Mouse (Mus musculus) limb, embryonic 10.5 days (tissue): ENCODE data around the gene Nrg4. TPM values are rescaled to one million over a fixed set of nuclear protein-coding genes. Genes with fewer than 3 reads are reported as not detected.
A peak's percentile ranks its signal among the peaks of the same experiment; 100 is the strongest.

Experiments used
- DNase-seq: peaks from one replicate; pipeline ENCODE4 v3.0.0-alpha.2; 2017; ENCODE audit warnings: low spot score
- H3K27ac ChIP-seq: fragments of 300-500 bp; sonication (generic); 2 replicates; pipeline ENCODE4 v1.5.1; 2016; ENCODE audit warnings: mild to moderate bottlenecking
- H3K27me3 ChIP-seq: fragments of 300-500 bp; sonication (generic); 2 replicates; pipeline ENCODE4 v1.6.1; 2016; ENCODE audit warnings: low read depth, mild to moderate bottlenecking; ENCODE audit not compliant: poor library complexity, severe bottlenecking
- H3K36me3 ChIP-seq: fragments of 300-500 bp; sonication (generic); 2 replicates; pipeline ENCODE4 v1.6.1; 2016; ENCODE audit warnings: mild to moderate bottlenecking, moderate library complexity
- H3K4me1 ChIP-seq: fragments of 300-500 bp; sonication (generic); 2 replicates; pipeline ENCODE4 v1.6.1; 2016
- H3K4me3 ChIP-seq: fragments of 300-500 bp; sonication (generic); 2 replicates; pipeline ENCODE4 v1.5.1; 2016; ENCODE audit warnings: mild to moderate bottlenecking, moderate library complexity
- H3K9me3 ChIP-seq: fragments of 300-500 bp; sonication (generic); replicated peaks from 2 replicates; pipeline ENCODE4 v1.6.1; 2016; ENCODE audit warnings: mild to moderate bottlenecking
- WGBS: fragments of 180-500 bp; shearing (Covaris S2); methylation state at CpG from one replicate; pipeline ENCODE4 v1.1.7; 2016; 5-methylcytosine and 5-hydroxymethylcytosine counted together
- polyA plus RNA-seq: library from polyadenylated mRNA; unstranded; fragments of >200 nt; fragmentation: Nextera tagmentation; extraction: Ambion mirVana; gene quantifications from 2 replicates; pipeline ENCODE4 v1.2.1, GENCODE M21; 2016

Gene Nrg4
- 1.1 and 1.4 TPM in 2 replicates for polyA plus RNA-seq

- DNase-seq: peak; percentile 87
- Histone ChIP-seq H3K36me3 (no peaks in the 10 kb centered on the region), H3K9me3 (no peaks in the 10 kb centered on the region), H3K4me1 (peaks cover 14% of the 10 kb centered on the region), H3K27ac (peak within 1 kb of the TSS; percentile 88), H3K27me3 (peaks cover 78% of the 10 kb centered on the region), H3K4me3 (peak within 1 kb of the TSS; percentile 85)
- under 1% methylated on average over 65 of the region's 82 CpGs for WGBS
Measured at GRCm38 (mm10) chr9:55326515-55327233, at the start of gene Nrg4, which contains the start of gene Tmem266. Nrg4 (minus strand) TSS chr9:55326844. Tmem266 (plus strand) TSS chr9:55326913.

GRCm38 (mm10) chr9:55371908-55372307 lies 45.3 kb upstream of the Nrg4 start:
- Histone ChIP-seq H3K36me3 (no peaks in the 10 kb centered on the region), H3K27ac (no peak overlapping the region), H3K27me3 (no peaks in the 10 kb centered on the region), H3K4me3 (no peak overlapping the region), H3K9me3 (no peaks in the 10 kb centered on the region), H3K4me1 (no peaks in the 10 kb centered on the region)
- no peak for DNase-seq
- 82% methylated on average over 7 of the region's 7 CpGs for WGBS

DNA sequence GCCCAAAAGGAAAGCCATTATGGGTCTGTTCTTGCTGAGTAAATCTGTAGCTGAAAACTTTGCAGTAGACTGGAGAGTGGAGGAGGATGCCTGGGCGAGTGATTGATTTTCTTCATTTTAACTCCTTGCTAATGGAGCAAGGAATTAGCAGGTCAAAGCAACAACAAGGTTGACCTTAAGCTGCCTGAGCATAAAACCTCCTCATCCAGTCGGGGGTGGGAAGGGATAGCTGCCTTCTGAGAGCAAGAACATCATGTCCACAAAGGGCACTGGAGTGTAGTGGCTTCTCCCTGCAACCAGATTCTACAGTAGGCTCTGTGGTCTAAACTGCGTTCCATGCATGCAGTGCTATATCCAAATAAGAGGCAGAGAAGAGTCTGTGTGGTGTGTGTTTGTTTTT lies 41.4 kb upstream of the Nrg4 start:
- Histone ChIP-seq H3K27me3 (no peaks in the 10 kb centered on the region), H3K4me1 (peaks cover 7% of the 10 kb centered on the region), H3K9me3 (no peaks in the 10 kb centered on the region), H3K4me3 (no peak overlapping the region), H3K36me3 (no peaks in the 10 kb centered on the region), H3K27ac (no peak overlapping the region)
- WGBS: 49% methylated on average over 3 of the region's 3 CpGs
- DNase-seq: no peak

DNA sequence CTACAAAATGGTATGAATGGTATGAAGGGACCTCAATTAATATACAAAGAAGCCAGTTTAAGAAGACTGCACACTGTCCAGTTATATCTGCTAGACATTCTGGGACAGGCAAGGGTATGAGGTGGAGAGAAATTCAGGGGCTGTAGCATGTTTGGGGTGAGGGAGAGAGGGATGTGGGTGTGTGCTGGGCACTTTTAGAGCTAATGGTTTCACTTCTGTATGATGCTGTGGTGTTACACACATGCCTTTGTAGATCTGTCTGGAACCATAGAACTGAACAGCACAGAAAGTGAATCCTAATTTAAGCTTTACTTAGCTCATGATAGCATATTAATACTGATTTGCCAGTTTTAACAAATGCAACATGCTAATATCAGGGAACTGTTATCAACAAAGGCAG lies 37.1 kb upstream of the Nrg4 start:
- no peaks in the 10 kb centered on the region for H3K27me3 ChIP-seq

GRCm38 (mm10) chr9:55361969-55362368 lies 35.3 kb upstream of the Nrg4 start:
- 87% methylated on average over 5 of the region's 5 CpGs for WGBS
- Histone ChIP-seq H3K4me1 (peaks cover 7% of the 10 kb centered on the region), H3K27me3 (no peaks in the 10 kb centered on the region), H3K4me3 (no peak overlapping the region), H3K36me3 (no peaks in the 10 kb centered on the region), H3K27ac (no peak overlapping the region), H3K9me3 (no peaks in the 10 kb centered on the region)
- DNase-seq: no peak

More for the DNA sequence above, 37.1 kb upstream of the Nrg4 start:
- Histone ChIP-seq H3K36me3 (no peaks in the 10 kb centered on the region), H3K4me3 (no peak overlapping the region), H3K9me3 (no peaks in the 10 kb centered on the region), H3K27ac (no peak overlapping the region), H3K4me1 (peaks cover 7% of the 10 kb centered on the region)
- DNase-seq: no peak

- Histone ChIP-seq H3K4me1 (peaks cover 7% of the 10 kb centered on the region), H3K36me3 (no peaks in the 10 kb centered on the region), H3K9me3 (no peaks in the 10 kb centered on the region), H3K27me3 (no peaks in the 10 kb centered on the region), H3K27ac (no peak overlapping the region), H3K4me3 (no peak overlapping the region)
- WGBS: 60% methylated on average over 7 of the region's 7 CpGs
- no peak for DNase-seq
Measured at GRCm38 (mm10) chr9:55360861-55361260, 34.2 kb upstream of the Nrg4 start.

GRCm38 (mm10) chr9:55360372-55360771 lies 33.7 kb upstream of the Nrg4 start:
- Histone ChIP-seq H3K27ac (no peak overlapping the region), H3K4me1 (peaks cover 5% of the 10 kb centered on the region), H3K4me3 (no peak overlapping the region), H3K36me3 (no peaks in the 10 kb centered on the region), H3K27me3 (no peaks in the 10 kb centered on the region), H3K9me3 (no peaks in the 10 kb centered on the region)
- DNase-seq: no peak
- WGBS: 81% methylated on average over 3 of the region's 3 CpGs

DNA sequence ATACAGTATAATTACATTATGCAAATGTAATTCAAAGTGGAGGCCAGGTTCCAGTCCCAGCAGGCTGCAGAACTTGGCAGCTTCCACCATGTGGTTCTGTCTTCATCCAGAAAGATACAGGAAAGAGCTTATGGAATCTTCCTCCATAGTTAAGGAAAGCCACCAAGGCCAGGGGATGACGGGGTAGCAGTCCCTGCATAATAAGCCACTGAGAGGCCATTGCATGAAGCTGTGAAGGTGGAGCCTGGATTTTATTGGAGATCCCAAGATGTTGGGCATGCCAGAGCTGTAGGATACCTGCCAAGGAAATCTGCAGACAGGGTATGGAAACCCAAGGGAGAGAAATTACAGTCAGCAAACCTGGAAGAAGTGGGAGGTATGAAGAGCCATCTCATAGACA lies 30.5 kb upstream of the Nrg4 start:
- no peaks in the 10 kb centered on the region for H3K9me3 ChIP-seq
- no peaks in the 10 kb centered on the region for H3K36me3 ChIP-seq
- 86% methylated on average over 1 of the region's 1 CpGs for WGBS
- no peak overlapping the region for H3K4me3 ChIP-seq
- H3K4me1 ChIP-seq: no peaks in the 10 kb centered on the region
- H3K27me3 ChIP-seq: no peaks in the 10 kb centered on the region
- no peak overlapping the region for H3K27ac ChIP-seq
- DNase-seq: no peak

DNA sequence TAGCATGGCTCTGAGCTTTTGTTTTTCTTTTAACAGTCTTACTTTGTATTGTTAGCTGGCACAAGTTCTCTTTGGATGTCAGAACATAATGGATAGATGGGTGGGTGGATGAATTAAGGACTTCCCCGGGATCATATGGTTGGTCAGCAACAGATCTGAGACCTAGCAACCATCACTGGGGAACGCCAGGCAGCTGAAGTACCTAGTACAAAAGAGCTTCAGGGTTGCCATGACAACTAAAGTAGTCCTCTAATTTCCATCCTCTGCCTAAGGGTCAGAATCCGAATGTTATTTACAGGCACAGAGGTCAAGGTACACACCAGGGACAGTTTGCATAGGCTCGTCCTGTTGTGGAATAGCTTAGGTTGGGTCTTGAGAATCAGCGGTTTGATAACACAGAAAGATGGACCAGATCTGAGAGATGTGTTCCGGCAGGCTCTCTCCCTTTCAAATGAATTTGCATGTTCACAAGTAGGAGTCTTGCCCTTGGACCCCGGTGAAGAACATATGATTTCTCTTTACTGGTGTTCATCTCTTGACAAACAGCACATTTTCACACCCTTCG lies 28.7 kb upstream of the Nrg4 start:
- Histone ChIP-seq H3K9me3 (no peaks in the 10 kb centered on the region), H3K4me1 (no peaks in the 10 kb centered on the region), H3K27me3 (no peaks in the 10 kb centered on the region), H3K36me3 (no peaks in the 10 kb centered on the region), H3K27ac (no peak overlapping the region), H3K4me3 (no peak overlapping the region)
- no peak for DNase-seq
- 76% methylated on average over 8 of the region's 8 CpGs for WGBS

DNA sequence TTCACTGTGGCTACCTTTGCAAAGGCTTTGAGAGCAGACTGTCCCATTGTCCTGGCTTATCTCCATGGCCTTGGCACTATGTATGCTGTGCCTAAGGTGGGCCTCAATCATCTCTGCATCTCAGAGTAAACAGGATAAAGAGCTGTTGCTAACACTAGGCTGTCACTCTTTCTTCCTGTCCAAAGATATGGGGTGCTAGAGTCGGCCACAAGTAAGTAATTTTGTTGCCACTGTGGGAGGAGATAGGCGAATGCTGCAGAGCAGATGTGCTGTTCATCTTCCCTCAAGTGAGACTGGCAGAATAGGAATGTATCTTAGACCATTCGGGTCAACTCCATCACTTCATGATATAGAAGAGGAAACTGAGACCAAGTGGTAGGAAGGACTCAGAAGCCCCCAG lies 28.0 kb upstream of the Nrg4 start:
- H3K36me3 ChIP-seq: no peaks in the 10 kb centered on the region
- no peaks in the 10 kb centered on the region for H3K4me1 ChIP-seq
- DNase-seq: no peak
- no peak overlapping the region for H3K4me3 ChIP-seq
- H3K27me3 ChIP-seq: no peaks in the 10 kb centered on the region
- H3K9me3 ChIP-seq: no peaks in the 10 kb centered on the region
- 80% methylated on average over 3 of the region's 3 CpGs for WGBS
- H3K27ac ChIP-seq: no peak overlapping the region

GRCm38 (mm10) chr9:55348664-55349063 lies 22.0 kb upstream of the Nrg4 start:
- DNase-seq: no peak
- Histone ChIP-seq H3K27ac (no peak overlapping the region), H3K27me3 (no peaks in the 10 kb centered on the region), H3K4me3 (no peak overlapping the region), H3K9me3 (no peaks in the 10 kb centered on the region), H3K36me3 (no peaks in the 10 kb centered on the region), H3K4me1 (no peaks in the 10 kb centered on the region)
- WGBS: 86% methylated on average over 3 of the region's 3 CpGs

- Histone ChIP-seq H3K36me3 (no peaks in the 10 kb centered on the region), H3K9me3 (no peaks in the 10 kb centered on the region), H3K27ac (no peak overlapping the region), H3K4me1 (no peaks in the 10 kb centered on the region), H3K4me3 (no peak overlapping the region), H3K27me3 (no peaks in the 10 kb centered on the region)
- DNase-seq: no peak
- 89% methylated on average over 7 of the region's 7 CpGs for WGBS
Measured at GRCm38 (mm10) chr9:55345332-55345731, 18.7 kb upstream of the Nrg4 start.

DNA sequence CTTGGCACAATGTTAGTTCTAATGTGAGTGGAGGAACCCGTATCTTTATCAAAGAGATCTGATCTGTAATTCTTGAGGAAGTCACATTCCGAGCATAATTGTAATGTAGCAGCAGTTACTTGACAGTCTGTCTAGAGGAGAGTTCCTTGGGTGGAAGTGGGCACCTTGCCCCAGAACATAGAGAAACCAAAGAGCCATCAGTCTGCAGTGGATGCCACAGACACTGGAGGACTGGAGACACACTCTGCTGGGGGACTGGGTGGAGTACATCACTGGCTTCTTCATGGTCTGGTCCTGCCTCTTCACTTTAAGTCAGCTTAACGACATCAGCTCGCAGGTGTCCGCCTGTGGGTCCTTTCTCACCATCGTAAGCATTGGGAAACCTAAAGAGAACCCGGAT lies 17.5 kb upstream of the Nrg4 start:
- DNase-seq: no peak
- WGBS: 85% methylated on average over 7 of the region's 7 CpGs
- no peaks in the 10 kb centered on the region for H3K4me1 ChIP-seq
- no peak overlapping the region for H3K27ac ChIP-seq
- no peaks in the 10 kb centered on the region for H3K36me3 ChIP-seq
- no peaks in the 10 kb centered on the region for H3K9me3 ChIP-seq
- no peaks in the 10 kb centered on the region for H3K27me3 ChIP-seq
- no peak overlapping the region for H3K4me3 ChIP-seq
